17 mouse cellular contexts compared by ENCODE assay signal in genomic region chr12:98562341-98562977, GRCm38 (mm10). TPM values are rescaled to one million over a fixed set of nuclear protein-coding genes. Genes with fewer than 3 reads are reported as not detected.
DNase-seq lines count a peak whose midpoint lies in the region; ATAC-seq and TF ChIP-seq lines count a peak whose summit lies in the region.
"Had no signal": no experiment of that assay in that cellular context is flagged by ENCODE, and none has a peak within 500 bp of the region (broad histone marks: within the 10 kb centered on the region; RNA-seq: fewer than 3 reads in every experiment).

No protein-coding gene starts in this region.

- no peaks in the 10 kb centered on the region for H3K27me3 ChIP-seq in embryonic facial prominence, embryonic 11.5 days (ENCODE audit: control insufficient read depth, insufficient read depth, low read length)
- H3K27me3 ChIP-seq in hindbrain, embryonic 11.5 days (ENCODE audit: control insufficient read depth, insufficient read depth, low read length) = no peaks in the 10 kb centered on the region
- H3K27me3 ChIP-seq in midbrain, embryonic 12.5 days = no peaks in the 10 kb centered on the region
- H3K27me3 ChIP-seq: embryonic facial prominence, embryonic 13.5 days; limb, embryonic 15.5 days had no signal

- no peak overlapping the region for H3K27ac ChIP-seq in embryonic facial prominence, embryonic 11.5 days (replicated peaks; ENCODE audit: low read depth, low read length)
- peak overlapping the region; percentile 87 for H3K27ac ChIP-seq in hindbrain, embryonic 11.5 days (ENCODE audit: low read depth, low read length)
- H3K27ac ChIP-seq in midbrain, embryonic 12.5 days (replicated peaks) = peak overlapping the region; percentile 92
- H3K27ac ChIP-seq: embryonic facial prominence, embryonic 13.5 days; limb, embryonic 15.5 days had no signal

- ATAC-seq in embryonic facial prominence, embryonic 11.5 days (replicated peaks; ENCODE audit: insufficient number of reproducible peaks, low FRiP score, low TSS enrichment, low read depth) = peak; percentile 91
- peak; percentile 95 for ATAC-seq in hindbrain, embryonic 11.5 days (ENCODE audit: low FRiP score)
- peak; percentile 94 for ATAC-seq in midbrain, embryonic 12.5 days (ENCODE audit: low FRiP score, low read depth)
- ATAC-seq in megakaryocyte-erythroid progenitor cell, adult 5-6 weeks (replicated peaks; ENCODE audit: low FRiP score, low TSS enrichment, poor library complexity, severe bottlenecking) = no peak

- DNase-seq in brain, embryonic 14.5 days (ENCODE audit: low read depth) = peak; percentile 97
- peak; percentile 20 for DNase-seq in embryonic facial prominence, embryonic 11.5 days (ENCODE audit: low spot score)
- peak; percentile 76 for DNase-seq in hindbrain, embryonic 11.5 days (ENCODE audit: low spot score)
- no peak for DNase-seq in urinary bladder, postnatal 14 days (ENCODE audit: low spot score)
- DNase-seq in frontal cortex, postnatal 10 days (ENCODE audit: low spot score in 2 of 2) = no peak
- DNase-seq in right cerebral cortex, postnatal 25 days = no peak
- DNase-seq: adrenal gland, postnatal 10 days; heart, postnatal 4 days; kidney, adult 2 months; lung, adult 2 months; right cerebral cortex, postnatal 14 days; thymus, adult 18-20 months had no signal

- 79% methylated on average over 13 of the region's 13 CpGs for WGBS in embryonic facial prominence, embryonic 11.5 days
- WGBS in hindbrain, embryonic 11.5 days = 29% methylated on average over 13 of the region's 13 CpGs
- WGBS in midbrain, embryonic 12.5 days = 14% methylated on average over 13 of the region's 13 CpGs

- no peak for TF ChIP-seq CTCF in brain, embryonic 14.5 days (IDR thresholded peaks at IDR 0.05; ENCODE audit: borderline replicate concordance, extremely low read depth, insufficient read depth, insufficient read length)

- no peak for TF ChIP-seq POLR2A in brain, embryonic 14.5 days (IDR thresholded peaks at IDR 0.05; ENCODE audit: borderline replicate concordance, extremely low read depth, insufficient read depth, insufficient read length, poor library complexity, severe bottlenecking)

- H3K4me2 ChIP-seq in embryonic facial prominence, embryonic 11.5 days (ENCODE audit: low read depth, low read length) = no peak overlapping the region
- H3K4me2 ChIP-seq in hindbrain, embryonic 11.5 days (replicated peaks; ENCODE audit: low read depth, low read length) = 0 out of 2 replicates have a peak overlapping the region, but pooled peaks have one; percentile 1
- peak overlapping the region; percentile 36 for H3K4me2 ChIP-seq in midbrain, embryonic 12.5 days (replicated peaks)
- H3K4me2 ChIP-seq: embryonic facial prominence, embryonic 13.5 days; limb, embryonic 15.5 days had no signal

- H3K36me3 ChIP-seq in embryonic facial prominence, embryonic 11.5 days (replicated peaks; ENCODE audit: control insufficient read depth, insufficient read depth, low read depth, low read length) = no peaks in the 10 kb centered on the region
- H3K36me3 ChIP-seq in hindbrain, embryonic 11.5 days (ENCODE audit: control insufficient read depth, insufficient read depth, low read length) = no peaks in the 10 kb centered on the region
- H3K36me3 ChIP-seq in midbrain, embryonic 12.5 days = no peaks in the 10 kb centered on the region
- H3K36me3 ChIP-seq: embryonic facial prominence, embryonic 13.5 days; limb, embryonic 15.5 days had no signal

- no peak overlapping the region for H3K9ac ChIP-seq in embryonic facial prominence, embryonic 11.5 days (replicated peaks; ENCODE audit: low read length)
- no peak overlapping the region for H3K9ac ChIP-seq in hindbrain, embryonic 11.5 days (ENCODE audit: low read depth, low read length)
- no peak overlapping the region for H3K9ac ChIP-seq in midbrain, embryonic 12.5 days (replicated peaks)
- H3K9ac ChIP-seq: embryonic facial prominence, embryonic 13.5 days; limb, embryonic 15.5 days had no signal

- H3K9me3 ChIP-seq in embryonic facial prominence, embryonic 11.5 days (replicated peaks; ENCODE audit: control insufficient read depth, low read length) = no peaks in the 10 kb centered on the region
- no peaks in the 10 kb centered on the region for H3K9me3 ChIP-seq in hindbrain, embryonic 11.5 days (ENCODE audit: control insufficient read depth, low read length)
- H3K9me3 ChIP-seq in midbrain, embryonic 12.5 days = no peaks in the 10 kb centered on the region
- H3K9me3 ChIP-seq: embryonic facial prominence, embryonic 13.5 days; limb, embryonic 15.5 days had no signal

- H3K4me1 ChIP-seq in embryonic facial prominence, embryonic 11.5 days (ENCODE audit: control insufficient read depth, insufficient read depth, low read length) = no peaks in the 10 kb centered on the region
- peaks cover 14% of the 10 kb centered on the region for H3K4me1 ChIP-seq in hindbrain, embryonic 11.5 days (replicated peaks; ENCODE audit: control insufficient read depth, insufficient read depth, low read length)
- H3K4me1 ChIP-seq in midbrain, embryonic 12.5 days = peaks cover 57% of the 10 kb centered on the region
- H3K4me1 ChIP-seq: embryonic facial prominence, embryonic 13.5 days; limb, embryonic 15.5 days had no signal

- H3K4me3 ChIP-seq in embryonic facial prominence, embryonic 11.5 days (ENCODE audit: low read depth, low read length) = no peak overlapping the region
- H3K4me3 ChIP-seq in hindbrain, embryonic 11.5 days (ENCODE audit: low read depth, low read length) = no peak overlapping the region
- peak overlapping the region; percentile 17; the same call in 1 of the 2 replicates for H3K4me3 ChIP-seq in midbrain, embryonic 12.5 days
- H3K4me3 ChIP-seq: embryonic facial prominence, embryonic 13.5 days; limb, embryonic 15.5 days had no signal

RNA-seq across cellular contexts. Expression of gene Kcnk10, which starts 15.7 kb away (rescaled TPM):
- 15.1 and 20.9 TPM in 2 replicates for polyA plus RNA-seq in brain, embryonic 14.5 days (2012; rRNA removed)
- polyA plus RNA-seq in embryonic facial prominence, embryonic 11.5 days (2014; fragmentation: Nextera tagmentation; extraction: Ambion mirVana) = 4.0 and 5.5 TPM in 2 replicates
- 36.5 and 40.3 TPM in 2 replicates for polyA plus RNA-seq in hindbrain, embryonic 11.5 days (2014; fragmentation: Nextera tagmentation; extraction: Ambion mirVana)
- polyA plus RNA-seq in midbrain, embryonic 12.5 days (2016; fragmentation: Nextera tagmentation; extraction: Ambion mirVana) = 49.5 and 59.0 TPM in 2 replicates
- total RNA-seq in megakaryocyte-erythroid progenitor cell, adult 5-6 weeks (2014; fragmentation: Nextera tagmentation) = not detected in 2 replicates
- not detected in 2 replicates for total RNA-seq in megakaryocyte-erythroid progenitor cell, adult 5-6 weeks (2017)
- total RNA-seq: heart, postnatal 4 days had no signal
- polyA plus RNA-seq: C2C12 had no signal

Comparison
In these comparisons a context has a peak if more than half of its experiments do, and no peak if none do; other contexts are left out.
1. DNase-seq: peak in brain, embryonic 14.5 days (single experiment), embryonic facial prominence, embryonic 11.5 days (single experiment) and hindbrain, embryonic 11.5 days (single experiment); none in urinary bladder, postnatal 14 days (single experiment), frontal cortex, postnatal 10 days (0 of 2) and right cerebral cortex, postnatal 25 days (single experiment).